Mouse (Mus musculus) spleen, adult 18-20 months (tissue): ENCODE results near the gene Itga8.

Experiments used
- DNase-seq, 2 experiments: peaks; one replicate each; pipeline ENCODE4 v3.0.0; 2022; ENCODE audit warnings: mixed read lengths in 2 of 2

Itga8 gene

GRCm38 (mm10) chr2:12301431-12302170 is at the start of gene Itga8:
Itga8 (minus strand) TSS chr2:12301922.
- peak; percentile 41 to 76 for DNase-seq

GRCm38 (mm10) chr2:12348914-12349313 is 47.2 kb upstream of the Itga8 start:
- DNase-seq, result no peak

- DNase-seq, result no peak
Measured at GRCm38 (mm10) chr2:12331962-12332361, 30.2 kb upstream of the Itga8 start.

GRCm38 (mm10) chr2:12329620-12330019 is 27.9 kb upstream of the Itga8 start:
- DNase-seq, result no peak

GRCm38 (mm10) chr2:12329068-12329407 is 27.3 kb upstream of the Itga8 start:
- DNase-seq, result no peak

GRCm38 (mm10) chr2:12328355-12329067 is 26.8 kb upstream of the Itga8 start:
- no peak for DNase-seq

- no peak for DNase-seq
Measured at GRCm38 (mm10) chr2:12327691-12328354, 26.1 kb upstream of the Itga8 start.

GRCm38 (mm10) chr2:12327216-12327615 is 25.5 kb upstream of the Itga8 start:
- DNase-seq, result peak; percentile 18 to 47

- no peak for DNase-seq
Measured at GRCm38 (mm10) chr2:12325868-12326267, 24.1 kb upstream of the Itga8 start.

- DNase-seq, result no peak
Measured at GRCm38 (mm10) chr2:12325417-12325816, 23.7 kb upstream of the Itga8 start.

- DNase-seq, result no peak
Measured at GRCm38 (mm10) chr2:12320914-12321313, 19.2 kb upstream of the Itga8 start.

GRCm38 (mm10) chr2:12318715-12319114 is 17.0 kb upstream of the Itga8 start:
- DNase-seq, result no peak

- DNase-seq, result no peak
Measured at GRCm38 (mm10) chr2:12318036-12318435, 16.3 kb upstream of the Itga8 start.

GRCm38 (mm10) chr2:12317343-12317742 is 15.6 kb upstream of the Itga8 start:
- DNase-seq, result peak; percentile 31 to 33

- no peak for DNase-seq
Measured at GRCm38 (mm10) chr2:12316361-12316760, 14.6 kb upstream of the Itga8 start.

- DNase-seq, result no peak
Measured at GRCm38 (mm10) chr2:12314028-12314427, 12.3 kb upstream of the Itga8 start.

GRCm38 (mm10) chr2:12308466-12308865 is 6.7 kb upstream of the Itga8 start:
- no peak for DNase-seq

GRCm38 (mm10) chr2:12307311-12307710 is 5.6 kb upstream of the Itga8 start:
- no peak for DNase-seq

- DNase-seq, result no peak
Measured at GRCm38 (mm10) chr2:12305064-12305650, 3.4 kb upstream of the Itga8 start.

GRCm38 (mm10) chr2:12300449-12301228 is 1.1 kb downstream of the Itga8 start:
- no peak for DNase-seq

GRCm38 (mm10) chr2:12297287-12297686 is 4.4 kb downstream of the Itga8 start:
- no peak for DNase-seq

- no peak for DNase-seq
Measured at GRCm38 (mm10) chr2:12295150-12295549, 6.6 kb downstream of the Itga8 start.

- DNase-seq, result no peak
Measured at GRCm38 (mm10) chr2:12294060-12294459, 7.7 kb downstream of the Itga8 start.
